Mouse (Mus musculus): ENCODE results near the gene Adarb2. TPM values are rescaled to one million over a fixed set of nuclear protein-coding genes. Genes with fewer than 3 reads are reported as not detected.

The Adarb2 gene
- polyA plus RNA-seq, 1 experiment from 2014 or later: 15.2 TPM

- Histone ChIP-seq H3K4me3 (no peak overlapping the region), H3K27ac (replicated peaks) (no peak overlapping the region), H3K36me3 (no peaks in the 10 kb centered on the region), H3K4me1 (replicated peaks) (no peaks in the 10 kb centered on the region), H3K4me2 (no peak overlapping the region), H3K27me3 (no peaks in the 10 kb centered on the region), H3K9me3 (no peaks in the 10 kb centered on the region), H3K9ac (no peak overlapping the region)
- ATAC-seq (ENCODE audit: low read depth): no peak
- 64% methylated on average over 5 of the region's 5 CpGs for WGBS
These were observed 316.5 kb downstream of the Adarb2 start for GRCm38 (mm10) chr13:8519204-8519603.

DNA sequence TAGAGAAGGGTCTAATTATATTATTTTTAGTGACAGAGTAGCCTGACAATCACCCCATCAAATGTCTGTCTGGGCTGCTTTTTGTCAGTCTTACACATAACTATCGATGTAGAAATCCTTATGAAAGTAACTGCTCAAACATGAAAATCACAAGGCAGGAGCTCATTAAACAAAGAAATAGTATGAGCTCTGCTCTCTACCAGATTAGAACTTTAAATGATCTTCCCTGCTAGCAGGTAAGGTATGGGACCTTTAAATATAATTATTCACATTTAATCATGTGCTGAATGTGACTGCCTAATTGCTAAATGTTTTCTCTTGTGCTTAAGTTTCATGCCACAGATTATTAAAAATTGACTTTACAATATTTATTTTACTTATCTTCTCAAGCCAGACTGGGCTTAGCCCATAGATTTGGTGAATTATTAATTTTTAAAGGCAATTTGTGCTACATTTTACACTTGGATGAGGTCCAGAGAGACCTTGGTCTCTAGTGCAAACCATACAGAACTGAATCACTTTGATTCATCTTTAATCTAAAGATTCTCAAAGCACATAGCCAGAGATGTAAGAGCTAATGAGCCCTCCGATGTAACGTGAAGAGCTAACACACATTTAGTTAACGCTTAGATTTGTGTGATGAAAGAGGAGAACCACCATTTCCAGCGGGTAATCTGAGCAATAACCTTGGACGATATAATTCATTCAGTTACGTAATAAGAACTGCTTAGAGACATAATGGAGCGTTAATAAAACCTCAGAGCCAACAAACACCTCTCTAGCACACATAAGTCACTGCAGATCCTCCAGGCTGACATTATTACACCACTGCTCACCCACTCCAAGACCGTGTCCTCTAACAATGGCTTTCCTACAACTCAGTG is 323.3 kb downstream of the Adarb2 start:
- H3K4me3 ChIP-seq: no peak overlapping the region
- ATAC-seq (ENCODE audit: low read depth): peak; percentile 69; the same call in 1 of the 2 replicates
- H3K9me3 ChIP-seq: no peaks in the 10 kb centered on the region
- H3K4me1 ChIP-seq (replicated peaks): peaks cover 7% of the 10 kb centered on the region; the same call in 1 of the 2 replicates
- no peak overlapping the region for H3K4me2 ChIP-seq
- no peak overlapping the region for H3K27ac ChIP-seq (replicated peaks)
- H3K9ac ChIP-seq: no peak overlapping the region
- WGBS: 51% methylated on average over 9 of the region's 9 CpGs
- no peaks in the 10 kb centered on the region for H3K36me3 ChIP-seq
- no peaks in the 10 kb centered on the region for H3K27me3 ChIP-seq

GRCm38 (mm10) chr13:8534265-8535113 is 331.8 kb downstream of the Adarb2 start:
- no peaks in the 10 kb centered on the region for H3K27me3 ChIP-seq
- H3K4me2 ChIP-seq: no peak overlapping the region
- no peak overlapping the region for H3K9ac ChIP-seq
- H3K36me3 ChIP-seq: no peaks in the 10 kb centered on the region
- no peaks in the 10 kb centered on the region for H3K9me3 ChIP-seq
- no peaks in the 10 kb centered on the region for H3K4me1 ChIP-seq (replicated peaks)
- H3K27ac ChIP-seq (replicated peaks): no peak overlapping the region
- ATAC-seq (ENCODE audit: low read depth): peak; percentile 53; the same call in 1 of the 2 replicates
- WGBS: 82% methylated on average over 9 of the region's 9 CpGs
- no peak overlapping the region for H3K4me3 ChIP-seq

GRCm38 (mm10) chr13:8538481-8538880 is 335.8 kb downstream of the Adarb2 start:
- ATAC-seq (ENCODE audit: low read depth): no peak
- Histone ChIP-seq H3K9ac (no peak overlapping the region), H3K4me1 (replicated peaks) (no peaks in the 10 kb centered on the region), H3K27ac (replicated peaks) (no peak overlapping the region), H3K36me3 (no peaks in the 10 kb centered on the region), H3K27me3 (no peaks in the 10 kb centered on the region), H3K9me3 (no peaks in the 10 kb centered on the region), H3K4me2 (no peak overlapping the region), H3K4me3 (no peak overlapping the region)
- 91% methylated on average over 2 of the region's 2 CpGs for WGBS

- Histone ChIP-seq H3K4me1 (replicated peaks) (no peaks in the 10 kb centered on the region), H3K4me3 (no peak overlapping the region), H3K4me2 (no peak overlapping the region), H3K9ac (no peak overlapping the region), H3K27ac (replicated peaks) (no peak overlapping the region), H3K36me3 (no peaks in the 10 kb centered on the region), H3K9me3 (no peaks in the 10 kb centered on the region), H3K27me3 (no peaks in the 10 kb centered on the region)
- no peak for ATAC-seq (ENCODE audit: low read depth)
- WGBS: 91% methylated on average over 10 of the region's 10 CpGs
These were observed 336.2 kb downstream of the Adarb2 start for GRCm38 (mm10) chr13:8538896-8539295.

DNA sequence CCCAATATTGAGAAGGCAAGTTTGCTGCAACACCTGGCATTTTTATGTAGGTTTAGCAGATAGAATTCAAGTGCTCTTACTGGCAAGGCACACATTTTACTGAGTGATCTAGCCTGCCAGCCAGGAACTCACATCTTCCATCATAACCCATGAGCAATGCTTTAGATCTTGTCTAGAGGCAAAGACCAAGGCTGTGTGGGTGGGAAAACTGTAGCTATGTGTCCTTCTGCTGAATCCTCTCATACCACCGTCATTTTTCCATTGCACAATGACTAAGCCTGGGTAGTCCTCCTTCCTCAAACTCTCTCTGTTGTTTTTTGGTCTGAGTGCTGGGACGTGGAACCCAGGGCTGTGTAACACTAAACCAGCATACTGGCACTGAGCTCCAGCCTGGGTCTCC is 340.0 kb downstream of the Adarb2 start:
- no peak overlapping the region for H3K9ac ChIP-seq
- no peak overlapping the region for H3K4me3 ChIP-seq
- no peak overlapping the region for H3K27ac ChIP-seq (replicated peaks)
- ATAC-seq (ENCODE audit: low read depth): no peak
- no peaks in the 10 kb centered on the region for H3K4me1 ChIP-seq (replicated peaks)
- no peaks in the 10 kb centered on the region for H3K36me3 ChIP-seq
- H3K4me2 ChIP-seq: no peak overlapping the region
- no peaks in the 10 kb centered on the region for H3K9me3 ChIP-seq
- no peaks in the 10 kb centered on the region for H3K27me3 ChIP-seq
- WGBS: 83% methylated on average over 2 of the region's 2 CpGs

GRCm38 (mm10) chr13:8552242-8552641 is 349.6 kb downstream of the Adarb2 start:
- H3K4me1 ChIP-seq (replicated peaks): peaks cover 4% of the 10 kb centered on the region; the same call in 1 of the 2 replicates
- no peaks in the 10 kb centered on the region for H3K27me3 ChIP-seq
- no peak overlapping the region for H3K9ac ChIP-seq
- H3K4me2 ChIP-seq: no peak overlapping the region
- WGBS: 77% methylated on average over 2 of the region's 2 CpGs
- H3K4me3 ChIP-seq: no peak overlapping the region
- ATAC-seq (ENCODE audit: low read depth): no peak
- no peaks in the 10 kb centered on the region for H3K9me3 ChIP-seq
- no peak overlapping the region for H3K27ac ChIP-seq (replicated peaks)
- H3K36me3 ChIP-seq: no peaks in the 10 kb centered on the region

- Histone ChIP-seq H3K36me3 (no peaks in the 10 kb centered on the region), H3K4me2 (no peak overlapping the region), H3K9me3 (no peaks in the 10 kb centered on the region), H3K4me3 (no peak overlapping the region), H3K27me3 (no peaks in the 10 kb centered on the region), H3K27ac (replicated peaks) (0 out of 2 replicates have a peak overlapping the region, but pooled peaks have one; percentile 28), H3K4me1 (replicated peaks) (peaks cover 14% of the 10 kb centered on the region), H3K9ac (no peak overlapping the region)
- ATAC-seq (ENCODE audit: low read depth): no peak
- 40% methylated on average over 4 of the region's 4 CpGs for WGBS
These were observed 355.1 kb downstream of the Adarb2 start for GRCm38 (mm10) chr13:8557784-8558183.

DNA sequence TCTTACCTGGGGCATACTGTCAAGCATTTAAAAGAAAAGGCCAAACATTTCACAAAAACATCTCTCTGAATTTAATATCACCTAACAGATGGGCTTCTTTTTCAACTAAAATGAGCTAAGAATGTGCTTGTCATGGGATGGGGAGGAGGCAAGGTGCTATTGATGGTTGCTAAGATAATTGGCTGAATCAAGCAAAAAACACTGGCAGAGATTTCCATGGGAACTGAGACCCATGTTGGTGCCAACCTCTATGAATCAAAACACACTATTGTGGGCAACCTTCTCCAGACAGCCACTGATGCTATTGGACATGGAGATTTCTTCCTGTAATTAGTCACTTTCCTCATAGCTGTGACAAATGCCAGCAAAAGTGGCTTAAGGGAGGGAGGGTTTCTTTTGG is 357.8 kb downstream of the Adarb2 start:
- no peak overlapping the region for H3K27ac ChIP-seq (replicated peaks)
- no peaks in the 10 kb centered on the region for H3K36me3 ChIP-seq
- peaks cover 14% of the 10 kb centered on the region for H3K4me1 ChIP-seq (replicated peaks)
- H3K9ac ChIP-seq: no peak overlapping the region
- H3K9me3 ChIP-seq: no peaks in the 10 kb centered on the region
- no peak overlapping the region for H3K4me3 ChIP-seq
- H3K4me2 ChIP-seq: no peak overlapping the region
- no peak for ATAC-seq (ENCODE audit: low read depth)
- no peaks in the 10 kb centered on the region for H3K27me3 ChIP-seq

DNA sequence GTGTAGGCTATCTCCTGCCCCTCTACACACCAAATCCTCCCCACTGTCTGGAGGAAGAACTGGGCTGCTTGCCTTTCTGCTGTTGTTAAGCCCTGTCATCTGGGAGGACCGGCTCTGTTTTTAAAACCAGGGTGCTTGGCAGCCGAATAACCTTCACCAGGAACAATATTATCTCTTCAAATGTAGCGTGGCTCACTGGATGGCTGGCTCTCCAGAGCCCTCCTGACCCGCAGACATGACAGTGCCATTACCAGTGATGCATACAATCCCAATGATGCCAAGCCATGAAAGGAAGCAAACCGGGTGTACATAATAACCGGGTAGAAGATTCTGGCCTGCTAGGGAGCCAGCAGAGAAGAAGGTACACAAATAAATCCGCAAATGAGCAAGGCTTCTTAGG is 360.5 kb downstream of the Adarb2 start:
- no peak for ATAC-seq (ENCODE audit: low read depth)
- Histone ChIP-seq H3K36me3 (no peaks in the 10 kb centered on the region), H3K9me3 (no peaks in the 10 kb centered on the region), H3K4me2 (no peak overlapping the region), H3K27ac (replicated peaks) (no peak overlapping the region), H3K4me1 (replicated peaks) (peaks cover 2% of the 10 kb centered on the region; the same call in 1 of the 2 replicates), H3K27me3 (no peaks in the 10 kb centered on the region), H3K4me3 (no peak overlapping the region), H3K9ac (no peak overlapping the region)
- 74% methylated on average over 7 of the region's 7 CpGs for WGBS

DNA sequence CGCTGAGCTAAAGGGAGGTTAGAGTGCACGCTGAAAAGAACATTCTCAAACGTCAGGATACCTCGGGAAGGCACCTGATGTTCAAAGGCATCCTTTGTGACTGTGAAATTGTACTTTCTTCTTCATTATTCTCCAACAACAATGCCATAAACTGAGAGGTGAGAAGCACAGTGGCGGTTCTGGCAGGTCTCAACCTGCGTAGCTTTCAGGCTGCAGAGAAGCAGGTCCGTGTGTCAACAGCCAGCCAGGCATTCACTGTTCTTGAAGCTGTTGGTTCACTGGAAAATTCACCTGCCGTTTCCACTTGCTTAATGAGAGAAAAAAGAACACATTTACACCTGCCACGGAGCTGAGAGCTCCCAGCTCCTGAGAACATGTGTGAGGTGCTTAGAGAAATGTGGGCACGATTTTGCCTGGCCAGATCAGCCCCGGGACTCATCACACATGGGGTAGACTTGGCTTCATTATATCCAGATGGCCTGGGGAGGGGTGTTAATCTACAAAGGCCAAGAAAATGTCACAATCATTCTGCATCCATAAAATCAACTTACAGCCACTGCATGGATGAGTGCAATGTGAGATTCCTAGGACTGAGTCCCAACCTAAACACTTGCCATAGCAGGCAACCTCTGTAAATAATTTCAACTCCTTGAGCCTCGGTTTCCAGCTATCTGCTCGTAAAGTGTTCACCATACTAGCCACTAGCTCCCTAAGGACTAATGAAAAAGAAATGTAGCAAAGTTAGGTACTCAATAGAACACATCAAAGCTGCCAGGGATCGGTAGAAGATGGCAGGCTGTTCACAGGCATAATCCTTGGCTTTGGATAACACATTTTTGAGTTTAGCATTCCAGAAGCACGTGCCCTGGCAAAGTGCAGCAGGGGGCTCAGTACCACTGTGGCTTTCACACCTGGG is 364.7 kb downstream of the Adarb2 start:
- Histone ChIP-seq H3K27me3 (no peaks in the 10 kb centered on the region), H3K9ac (no peak overlapping the region), H3K9me3 (no peaks in the 10 kb centered on the region), H3K4me2 (no peak overlapping the region), H3K4me3 (no peak overlapping the region), H3K36me3 (no peaks in the 10 kb centered on the region), H3K27ac (replicated peaks) (no peak overlapping the region), H3K4me1 (replicated peaks) (no peaks in the 10 kb centered on the region; the same call in 1 of the 2 replicates)
- WGBS: 65% methylated on average over 15 of the region's 15 CpGs
- ATAC-seq (ENCODE audit: low read depth): no peak
